Mouse (Mus musculus) olfactory bulb, adult 2 months (tissue): ENCODE results near the gene Mms22l.

Source experiments
- CTCF ChIP-seq: fragments of 200-500 bp; IDR thresholded peaks from 2 replicates; pipeline ENCODE4 v1.5.1; 2012; ENCODE audit warnings: low read depth, mild to moderate bottlenecking, low read length, moderate library complexity; ENCODE audit not compliant: insufficient read depth
- POLR2A ChIP-seq: fragments of 200-500 bp; IDR thresholded peaks from 2 replicates; pipeline ENCODE4 v1.6.1; 2012; ENCODE audit warnings: mild to moderate bottlenecking, low read depth, low read length, moderate library complexity; ENCODE audit not compliant: insufficient read depth

DNA sequence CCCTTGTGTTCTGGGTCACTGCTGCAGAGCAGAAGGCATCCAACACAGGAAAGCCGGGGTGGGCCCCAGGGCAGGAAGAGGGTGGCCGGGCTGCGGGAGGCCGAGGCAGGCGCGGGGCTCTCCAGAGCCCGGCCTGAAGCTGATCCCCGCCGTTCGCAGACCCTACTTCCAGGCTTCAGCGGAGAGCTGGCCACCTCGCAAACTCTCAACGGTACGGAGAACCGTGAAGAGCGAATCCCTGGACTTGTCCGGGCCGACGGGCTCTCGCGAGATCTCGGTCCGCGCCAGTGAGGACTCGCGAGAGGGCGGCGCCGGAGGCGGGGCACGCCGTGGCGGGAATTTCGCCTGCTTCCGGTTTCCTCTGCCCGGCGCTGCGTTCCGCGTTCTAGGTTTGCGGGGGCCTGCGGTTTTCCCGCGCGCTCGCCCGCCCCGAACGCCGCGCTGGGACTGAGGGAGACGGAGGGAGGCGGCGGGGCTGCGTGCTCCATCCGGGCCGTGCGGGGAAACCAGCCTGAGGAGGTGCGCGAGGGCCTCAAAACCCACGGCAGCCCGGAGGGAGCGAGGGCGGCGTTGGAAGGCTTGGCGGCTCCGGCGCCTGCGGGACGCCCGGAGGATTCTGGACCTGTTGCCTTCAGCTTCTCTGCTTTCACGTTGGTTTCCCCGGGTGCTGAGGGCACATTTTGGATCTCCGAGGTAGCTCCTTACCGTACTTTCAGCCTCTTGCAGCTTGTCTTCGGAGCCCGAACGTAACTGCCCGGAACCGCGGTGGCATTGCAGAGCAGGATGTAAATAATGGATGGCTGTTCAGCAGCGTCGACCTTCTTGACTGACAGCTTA, at the start of gene Mms22l:
- TF ChIP-seq CTCF (no peak), POLR2A (peak; percentile 70)
